Comparison of ENCODE assay signal across 9 mouse cellular contexts in genomic region chr7:26778474-26778873, GRCm38 (mm10). TPM values are rescaled to one million over a fixed set of nuclear protein-coding genes. Genes with fewer than 3 reads are reported as not detected.
DNase-seq lines count a peak whose midpoint lies in the region; ATAC-seq and TF ChIP-seq lines count a peak whose summit lies in the region.
"Had no signal": no experiment of that assay in that cellular context is flagged by ENCODE, and none has a peak within 500 bp of the region (broad histone marks: within the 10 kb centered on the region; RNA-seq: fewer than 3 reads in every experiment).

No protein-coding gene starts in this region.

- no peaks in the 10 kb centered on the region for H3K36me3 ChIP-seq in midbrain, embryonic 11.5 days (ENCODE audit: control insufficient read depth, insufficient read depth, low read length)
- no peaks in the 10 kb centered on the region for H3K36me3 ChIP-seq in midbrain, embryonic 16.5 days (ENCODE audit: control insufficient read depth, insufficient read depth, low read length)

- H3K4me1 ChIP-seq in midbrain, embryonic 11.5 days (ENCODE audit: control insufficient read depth, insufficient read depth, low read length) = no peaks in the 10 kb centered on the region; the same call in 1 of the 2 replicates
- H3K4me1 ChIP-seq in midbrain, embryonic 16.5 days (ENCODE audit: control insufficient read depth, insufficient read depth, low read length) = 0 out of 2 replicates have a peak, but pooled peaks cover 2% of the 10 kb centered on the region
- no peaks in the 10 kb centered on the region for H3K4me1 ChIP-seq in cortical plate, adult 2 months (ENCODE audit: control insufficient read depth, insufficient read depth, low read length)

- no peaks in the 10 kb centered on the region for H3K27me3 ChIP-seq in midbrain, embryonic 11.5 days (ENCODE audit: control insufficient read depth, insufficient read depth, low read length)
- no peaks in the 10 kb centered on the region for H3K27me3 ChIP-seq in midbrain, embryonic 16.5 days (ENCODE audit: control insufficient read depth, insufficient read depth, low read depth, low read length)

- no peak for TF ChIP-seq POLR2A in cortical plate, adult 2 months (IDR thresholded peaks at IDR 0.05; ENCODE audit: extremely low read depth, insufficient read depth, low read length)

- no peak for ATAC-seq in CD4-positive, CD25-positive, alpha-beta regulatory T cell, adult 4 months
- no peak for ATAC-seq in midbrain, embryonic 11.5 days (ENCODE audit: low FRiP score)
- ATAC-seq in midbrain, embryonic 16.5 days = no peak

- TF ChIP-seq CTCF in cortical plate, adult 2 months (IDR thresholded peaks at IDR 0.05; ENCODE audit: extremely low read depth, insufficient read depth, low read length) = peak; percentile 41; the same call in 1 of the 2 replicates

- no peak overlapping the region for H3K27ac ChIP-seq in midbrain, embryonic 11.5 days (ENCODE audit: low read depth, low read length)
- H3K27ac ChIP-seq in midbrain, embryonic 16.5 days (ENCODE audit: low read length) = no peak overlapping the region
- H3K27ac ChIP-seq in cortical plate, adult 2 months (ENCODE audit: insufficient read depth, low read length) = no peak overlapping the region

- peak; percentile 12 for DNase-seq in CD4-positive, CD25-positive, alpha-beta regulatory T cell, adult 2 months (ENCODE audit: low read depth, low spot score)
- peak; percentile 91 for DNase-seq in midbrain, embryonic 11.5 days (ENCODE audit: low spot score, missing footprints)
- DNase-seq in kidney, postnatal 25 days = peak; percentile 71
- DNase-seq in lung, postnatal 10 days = peak; percentile 61
- DNase-seq in B cell, adult 2 months = no peak

- no peak overlapping the region for H3K4me2 ChIP-seq in midbrain, embryonic 11.5 days
- no peak overlapping the region for H3K4me2 ChIP-seq in midbrain, embryonic 16.5 days (ENCODE audit: low read length)

- WGBS in midbrain, embryonic 11.5 days = 36% methylated on average over 6 of the region's 6 CpGs
- 30% methylated on average over 6 of the region's 6 CpGs for WGBS in midbrain, embryonic 16.5 days

- no peak overlapping the region for H3K4me3 ChIP-seq in midbrain, embryonic 11.5 days (ENCODE audit: low read depth, low read length)
- no peak overlapping the region for H3K4me3 ChIP-seq in midbrain, embryonic 16.5 days (ENCODE audit: low read depth, low read length)
- no peak overlapping the region for H3K4me3 ChIP-seq in cortical plate, adult 2 months (ENCODE audit: insufficient read depth, low read length)

- no peaks in the 10 kb centered on the region for H3K9me3 ChIP-seq in midbrain, embryonic 11.5 days (ENCODE audit: control insufficient read depth, low read length)
- H3K9me3 ChIP-seq in midbrain, embryonic 16.5 days (replicated peaks; ENCODE audit: control insufficient read depth, low read length, poor library complexity, severe bottlenecking) = no peaks in the 10 kb centered on the region

- no peak overlapping the region for H3K9ac ChIP-seq in midbrain, embryonic 11.5 days (ENCODE audit: low read length)
- H3K9ac ChIP-seq in midbrain, embryonic 16.5 days (ENCODE audit: low read depth, low read length) = no peak overlapping the region

RNA-seq across cellular contexts. Expression of gene Cyp2b19, which starts 21.5 kb away (rescaled TPM):
- not detected for polyA plus RNA-seq in CD4-positive, CD25-positive, alpha-beta regulatory T cell, adult 4 months (2017; shearing (Covaris generic))
- polyA plus RNA-seq in midbrain, embryonic 11.5 days (2014; fragmentation: Nextera tagmentation; extraction: Ambion mirVana) = 0.04 and 0.07 TPM in 2 replicates
- 0.93 and 1.0 TPM in 2 replicates for polyA plus RNA-seq in midbrain, embryonic 16.5 days (2015; fragmentation: Nextera tagmentation; extraction: Ambion mirVana)
- not detected in 2 replicates for polyA plus RNA-seq in cortical plate, adult 2 months (2012; rRNA removed)
- polyA plus RNA-seq: heart, embryonic 14.5 days had no signal

RNA-seq across cellular contexts. Expression of gene Cyp2g1, which starts 30.2 kb away (rescaled TPM):
- not detected for polyA plus RNA-seq in CD4-positive, CD25-positive, alpha-beta regulatory T cell, adult 4 months (2017; shearing (Covaris generic))
- polyA plus RNA-seq in midbrain, embryonic 11.5 days (2014; fragmentation: Nextera tagmentation; extraction: Ambion mirVana) = not detected in 2 replicates
- not detected in 2 replicates for polyA plus RNA-seq in midbrain, embryonic 16.5 days (2015; fragmentation: Nextera tagmentation; extraction: Ambion mirVana)
- not detected in 2 replicates for polyA plus RNA-seq in cortical plate, adult 2 months (2012; rRNA removed)
- polyA plus RNA-seq: heart, embryonic 14.5 days had no signal

RNA-seq across cellular contexts. Expression of gene Cyp2a5, which starts 56.6 kb away (rescaled TPM):
- polyA plus RNA-seq in CD4-positive, CD25-positive, alpha-beta regulatory T cell, adult 4 months (2017; shearing (Covaris generic)) = not detected
- polyA plus RNA-seq in midbrain, embryonic 11.5 days (2014; fragmentation: Nextera tagmentation; extraction: Ambion mirVana) = not detected in 2 replicates
- 0.88 and 1.0 TPM in 2 replicates for polyA plus RNA-seq in midbrain, embryonic 16.5 days (2015; fragmentation: Nextera tagmentation; extraction: Ambion mirVana)
- polyA plus RNA-seq in cortical plate, adult 2 months (2012; rRNA removed) = 0.10 TPM in 1 of 2 replicates, not detected in the other
- polyA plus RNA-seq: heart, embryonic 14.5 days had no signal

Comparison
In these comparisons a context has a peak if more than half of its experiments do, and no peak if none do; other contexts are left out.
1. DNase-seq: peak in CD4-positive, CD25-positive, alpha-beta regulatory T cell, adult 2 months (single experiment), midbrain, embryonic 11.5 days (single experiment), kidney, postnatal 25 days (2 of 2) and lung, postnatal 10 days (single experiment); none in B cell, adult 2 months (0 of 2).